Mouse (Mus musculus) urinary bladder, postnatal 36 days (tissue): ENCODE measurements at regions not wholly inside any gene's neighbourhood (a gene's known extent, or its start where the extent isn't known, plus 50 kb on each side); places are given as distances from the start of the nearest gene placed in this dataset.

ENCODE experiments used
- DNase-seq, 2 experiments: peaks; one replicate each; pipeline ENCODE4 v3.0.0; 2022; ENCODE audit warnings: low spot score in 2 of 2, mixed read lengths in 1 of 2

- DNase-seq, result no peak
Observed at GRCm38 (mm10) chr15:93789762-93790161, 194.1 kb upstream of the Prickle1 start.

GRCm38 (mm10) chr15:93787361-93787760 is 191.7 kb upstream of the Prickle1 start:
- DNase-seq, result no peak

- peak in 1 of 2 experiments; percentile 12 for DNase-seq
Observed at GRCm38 (mm10) chr15:93785846-93786412, 190.2 kb upstream of the Prickle1 start.

GRCm38 (mm10) chr15:93783736-93784135 is 188.0 kb upstream of the Prickle1 start:
- no peak for DNase-seq

- DNase-seq, result no peak
Observed at GRCm38 (mm10) chr15:93775199-93775745, 179.6 kb upstream of the Prickle1 start.

GRCm38 (mm10) chr15:93774340-93774739 is 178.6 kb upstream of the Prickle1 start:
- no peak for DNase-seq

- no peak for DNase-seq
Observed at GRCm38 (mm10) chr15:93766981-93767380, 171.3 kb upstream of the Prickle1 start.

- DNase-seq, result no peak
Observed at GRCm38 (mm10) chr15:93763047-93763446, 167.4 kb upstream of the Prickle1 start.

- DNase-seq, result peak in 1 of 2 experiments; percentile 52
Observed at GRCm38 (mm10) chr15:93758204-93758836, 162.6 kb upstream of the Prickle1 start.

GRCm38 (mm10) chr15:93755989-93756388 is 160.3 kb upstream of the Prickle1 start:
- no peak for DNase-seq

GRCm38 (mm10) chr15:93751817-93752216 is 156.1 kb upstream of the Prickle1 start:
- DNase-seq, result no peak

GRCm38 (mm10) chr15:93750953-93751352 is 155.3 kb upstream of the Prickle1 start:
- peak; percentile 53 to 75 for DNase-seq

GRCm38 (mm10) chr15:93744191-93744945 is 148.7 kb upstream of the Prickle1 start:
- no peak for DNase-seq

GRCm38 (mm10) chr15:93733731-93734510 is 138.2 kb upstream of the Prickle1 start:
- DNase-seq, result peak in 1 of 2 experiments; percentile 77

- no peak for DNase-seq
Observed at GRCm38 (mm10) chr15:93732825-93733224, 137.1 kb upstream of the Prickle1 start.

- no peak for DNase-seq
Observed at GRCm38 (mm10) chr15:93731161-93731560, 135.5 kb upstream of the Prickle1 start.

GRCm38 (mm10) chr15:93715443-93715842 is 119.8 kb upstream of the Prickle1 start:
- DNase-seq, result no peak

GRCm38 (mm10) chr15:93713428-93713827 is 117.7 kb upstream of the Prickle1 start:
- DNase-seq, result peak; percentile 60 to 89

- no peak for DNase-seq
Observed at GRCm38 (mm10) chr15:93712594-93712993, 116.9 kb upstream of the Prickle1 start.

GRCm38 (mm10) chr15:93711150-93711784 is 115.6 kb upstream of the Prickle1 start:
- no peak for DNase-seq

- DNase-seq, result no peak
Observed at GRCm38 (mm10) chr15:93710493-93711149, 114.9 kb upstream of the Prickle1 start.
